Mouse (Mus musculus): ENCODE results near the gene Capn10. TPM values are rescaled to one million over a fixed set of nuclear protein-coding genes. Genes with fewer than 3 reads are reported as not detected.

Gene Capn10
- polyA plus RNA-seq, 1 experiment from 2014 or later, result 67.7 TPM

GRCm38 (mm10) chr1:92909068-92909467 is 25.1 kb upstream of the Capn10 start:
- Histone ChIP-seq H3K36me3 (replicated peaks) (0 out of 2 replicates have a peak, but pooled peaks cover 3% of the 10 kb centered on the region), H3K9me3 (no peaks in the 10 kb centered on the region), H3K27me3 (replicated peaks) (no peaks in the 10 kb centered on the region), H3K27ac (no peak overlapping the region), H3K4me3 (no peak overlapping the region), H3K4me2 (no peak overlapping the region), H3K9ac (no peak overlapping the region), H3K4me1 (peaks cover 56% of the 10 kb centered on the region)
- 73% methylated on average over 4 of the region's 4 CpGs for WGBS
- no peak for ATAC-seq (replicated peaks)

GRCm38 (mm10) chr1:92910239-92910885 is 23.8 kb upstream of the Capn10 start, which contains the start of gene Rnpepl1:
Gene Rnpepl1, plus strand, starts transcription at chr1:92910783.
- no peaks in the 10 kb centered on the region for H3K9me3 ChIP-seq
- H3K4me2 ChIP-seq, result peak within 1 kb of the TSS; percentile 92
- peaks cover 59% of the 10 kb centered on the region for H3K4me1 ChIP-seq
- peak; percentile 77 for ATAC-seq (replicated peaks)
- peak within 1 kb of the TSS; percentile 94 for H3K27ac ChIP-seq
- under 1% methylated on average over 42 of the region's 57 CpGs for WGBS
- peaks cover 3% of the 10 kb centered on the region; the same call in 1 of the 2 replicates for H3K36me3 ChIP-seq (replicated peaks)
- no peaks in the 10 kb centered on the region for H3K27me3 ChIP-seq (replicated peaks)
- H3K9ac ChIP-seq, result peak within 1 kb of the TSS; percentile 88
- peak within 1 kb of the TSS; percentile 63 for H3K4me3 ChIP-seq

GRCm38 (mm10) chr1:92910925-92911720 is 23.1 kb upstream of the Capn10 start:
- peak; percentile 28 for ATAC-seq (replicated peaks)
- Histone ChIP-seq H3K9ac (peak overlapping the region; percentile 88), H3K27ac (peak overlapping the region; percentile 94), H3K36me3 (replicated peaks) (peaks cover 9% of the 10 kb centered on the region), H3K4me1 (peaks cover 59% of the 10 kb centered on the region), H3K4me3 (peak overlapping the region; percentile 63), H3K4me2 (peak overlapping the region; percentile 92), H3K9me3 (no peaks in the 10 kb centered on the region), H3K27me3 (replicated peaks) (no peaks in the 10 kb centered on the region)
- WGBS, result under 1% methylated on average over 54 of the region's 85 CpGs

- H3K4me3 ChIP-seq, result peak overlapping the region; percentile 63
- peak overlapping the region; percentile 88 for H3K9ac ChIP-seq
- 40% methylated on average over 8 of the region's 8 CpGs for whole genome bisulfite sequencing
- H3K36me3 ChIP-seq (replicated peaks), result peaks cover 15% of the 10 kb centered on the region
- H3K27me3 ChIP-seq (replicated peaks), result no peaks in the 10 kb centered on the region
- H3K4me1 ChIP-seq, result peaks cover 55% of the 10 kb centered on the region
- H3K27ac ChIP-seq, result peak overlapping the region; percentile 94
- no peak for ATAC-seq (replicated peaks)
- no peaks in the 10 kb centered on the region for H3K9me3 ChIP-seq
- H3K4me2 ChIP-seq, result peak overlapping the region; percentile 92
Observed at GRCm38 (mm10) chr1:92911721-92912138, 22.4 kb upstream of the Capn10 start.

- Histone ChIP-seq H3K4me1 (peaks cover 55% of the 10 kb centered on the region), H3K4me3 (peak overlapping the region; percentile 63), H3K36me3 (replicated peaks) (peaks cover 18% of the 10 kb centered on the region), H3K9ac (peak overlapping the region; percentile 88), H3K27ac (0 out of 2 replicates have a peak overlapping the region, but pooled peaks have one; percentile 94), H3K4me2 (peak overlapping the region; percentile 92), H3K27me3 (replicated peaks) (no peaks in the 10 kb centered on the region), H3K9me3 (no peaks in the 10 kb centered on the region)
- ATAC-seq (replicated peaks), result no peak
- 52% methylated on average over 1 of the region's 1 CpGs for WGBS
Observed at GRCm38 (mm10) chr1:92912286-92912685, 21.9 kb upstream of the Capn10 start.

- H3K27me3 ChIP-seq (replicated peaks), result no peaks in the 10 kb centered on the region
- H3K36me3 ChIP-seq (replicated peaks), result peaks cover 33% of the 10 kb centered on the region
- ATAC-seq (replicated peaks), result no peak
- 89% methylated on average over 4 of the region's 4 CpGs for WGBS
- no peaks in the 10 kb centered on the region for H3K9me3 ChIP-seq
- H3K9ac ChIP-seq, result no peak overlapping the region
- no peak overlapping the region for H3K27ac ChIP-seq
- H3K4me3 ChIP-seq, result no peak overlapping the region
- peaks cover 40% of the 10 kb centered on the region for H3K4me1 ChIP-seq
- no peak overlapping the region for H3K4me2 ChIP-seq
Observed at GRCm38 (mm10) chr1:92914239-92914638, 19.9 kb upstream of the Capn10 start.

- Histone ChIP-seq H3K36me3 (replicated peaks) (peaks cover 40% of the 10 kb centered on the region), H3K4me3 (no peak overlapping the region), H3K27me3 (replicated peaks) (no peaks in the 10 kb centered on the region), H3K4me1 (peaks cover 32% of the 10 kb centered on the region), H3K9me3 (no peaks in the 10 kb centered on the region), H3K4me2 (no peak overlapping the region), H3K27ac (no peak overlapping the region), H3K9ac (no peak overlapping the region)
- ATAC-seq (replicated peaks), result no peak
- WGBS, result 96% methylated on average over 11 of the region's 11 CpGs
Observed at GRCm38 (mm10) chr1:92914993-92915392, 19.2 kb upstream of the Capn10 start.

- peaks cover 24% of the 10 kb centered on the region for H3K4me1 ChIP-seq
- no peak overlapping the region for H3K9ac ChIP-seq
- no peak for ATAC-seq (replicated peaks)
- H3K27ac ChIP-seq, result no peak overlapping the region
- no peaks in the 10 kb centered on the region for H3K9me3 ChIP-seq
- no peak overlapping the region for H3K4me3 ChIP-seq
- WGBS, result 96% methylated on average over 9 of the region's 9 CpGs
- H3K36me3 ChIP-seq (replicated peaks), result peaks cover 50% of the 10 kb centered on the region
- H3K4me2 ChIP-seq, result no peak overlapping the region
- H3K27me3 ChIP-seq (replicated peaks), result no peaks in the 10 kb centered on the region
Observed at GRCm38 (mm10) chr1:92916725-92917124, 17.5 kb upstream of the Capn10 start.

- Histone ChIP-seq H3K27me3 (replicated peaks) (no peaks in the 10 kb centered on the region), H3K27ac (no peak overlapping the region), H3K9ac (no peak overlapping the region), H3K9me3 (no peaks in the 10 kb centered on the region), H3K4me2 (no peak overlapping the region), H3K4me1 (peaks cover 2% of the 10 kb centered on the region; the same call in 1 of the 2 replicates), H3K36me3 (replicated peaks) (peaks cover 47% of the 10 kb centered on the region), H3K4me3 (no peak overlapping the region)
- no peak for ATAC-seq (replicated peaks)
- WGBS, result 97% methylated on average over 11 of the region's 11 CpGs
Observed at GRCm38 (mm10) chr1:92919151-92919550, 15.0 kb upstream of the Capn10 start.

- ATAC-seq (replicated peaks), result no peak
- Histone ChIP-seq H3K9ac (no peak overlapping the region), H3K4me3 (no peak overlapping the region), H3K4me1 (no peaks in the 10 kb centered on the region), H3K27me3 (replicated peaks) (no peaks in the 10 kb centered on the region), H3K27ac (no peak overlapping the region), H3K9me3 (no peaks in the 10 kb centered on the region), H3K4me2 (no peak overlapping the region), H3K36me3 (replicated peaks) (peaks cover 47% of the 10 kb centered on the region)
- WGBS, result 84% methylated on average over 12 of the region's 12 CpGs
Observed at GRCm38 (mm10) chr1:92919775-92920174, 14.4 kb upstream of the Capn10 start.

- no peak overlapping the region for H3K9ac ChIP-seq
- no peak overlapping the region for H3K4me2 ChIP-seq
- H3K27ac ChIP-seq, result no peak overlapping the region
- H3K9me3 ChIP-seq, result no peaks in the 10 kb centered on the region
- 83% methylated on average over 7 of the region's 7 CpGs for WGBS
- peaks cover 46% of the 10 kb centered on the region for H3K36me3 ChIP-seq (replicated peaks)
- no peaks in the 10 kb centered on the region for H3K4me1 ChIP-seq
- no peak overlapping the region for H3K4me3 ChIP-seq
- ATAC-seq (replicated peaks), result no peak
- no peaks in the 10 kb centered on the region for H3K27me3 ChIP-seq (replicated peaks)
Observed at GRCm38 (mm10) chr1:92920474-92921200, 13.5 kb upstream of the Capn10 start.

- no peak for ATAC-seq (replicated peaks)
- H3K9ac ChIP-seq, result no peak overlapping the region
- peaks cover 38% of the 10 kb centered on the region for H3K36me3 ChIP-seq (replicated peaks)
- no peaks in the 10 kb centered on the region for H3K9me3 ChIP-seq
- H3K4me1 ChIP-seq, result no peaks in the 10 kb centered on the region
- 96% methylated on average over 4 of the region's 4 CpGs for WGBS
- H3K4me3 ChIP-seq, result no peak overlapping the region
- 0 out of 2 replicates have a peak, but pooled peaks cover 3% of the 10 kb centered on the region for H3K27me3 ChIP-seq (replicated peaks)
- H3K27ac ChIP-seq, result no peak overlapping the region
- H3K4me2 ChIP-seq, result no peak overlapping the region
Observed at GRCm38 (mm10) chr1:92921496-92921895, 12.7 kb upstream of the Capn10 start.
